Mouse (Mus musculus) liver, embryonic 12.5 days (tissue): ENCODE results near the gene Zfp423. TPM values are rescaled to one million over a fixed set of nuclear protein-coding genes. Genes with fewer than 3 reads are reported as not detected.

ENCODE experiments used
- ATAC-seq: fragments of 200-750 bp; cut with Nextera tagmentation; 2 replicates; pipeline ENCODE4 v1.8.0; 2017; ENCODE audit warnings: moderate number of reproducible peaks, mild to moderate bottlenecking, moderate library complexity
- H3K27ac ChIP-seq: fragments of 300-500 bp; sonication (generic); 2 replicates; pipeline ENCODE4 v1.5.1; 2016; ENCODE audit warnings: mild to moderate bottlenecking
- H3K27me3 ChIP-seq: fragments of 300-500 bp; sonication (generic); replicated peaks from 2 replicates; pipeline ENCODE4 v1.6.1; 2016; ENCODE audit warnings: mild to moderate bottlenecking, moderate library complexity
- H3K36me3 ChIP-seq: fragments of 300-500 bp; sonication (generic); 2 replicates; pipeline ENCODE4 v1.6.1; 2016; ENCODE audit warnings: mild to moderate bottlenecking, moderate library complexity
- H3K4me1 ChIP-seq: fragments of 300-500 bp; sonication (generic); 2 replicates; pipeline ENCODE4 v1.6.1; 2016
- H3K4me2 ChIP-seq: fragments of 300-500 bp; sonication (generic); 2 replicates; pipeline ENCODE4 v1.6.1; 2016; ENCODE audit warnings: mild to moderate bottlenecking, moderate library complexity
- H3K4me3 ChIP-seq: fragments of 300-500 bp; sonication (generic); 2 replicates; pipeline ENCODE4 v1.5.1; 2016; ENCODE audit warnings: mild to moderate bottlenecking, moderate library complexity
- H3K9ac ChIP-seq: fragments of 300-500 bp; sonication (generic); 2 replicates; pipeline ENCODE4 v1.6.1; 2016; ENCODE audit warnings: mild to moderate bottlenecking, moderate library complexity
- H3K9me3 ChIP-seq: fragments of 300-500 bp; sonication (generic); replicated peaks from 2 replicates; pipeline ENCODE4 v1.6.1; 2016; ENCODE audit warnings: mild to moderate bottlenecking, moderate library complexity
- WGBS: fragments of 180-500 bp; shearing (Covaris S2); methylation state at CpG from one replicate; pipeline ENCODE4 v1.1.7; 2016; ENCODE audit not compliant: insufficient replicate concordance; 5-methylcytosine and 5-hydroxymethylcytosine counted together
- polyA plus RNA-seq: library from polyadenylated mRNA; unstranded; fragments of >200 nt; fragmentation: Nextera tagmentation; extraction: Ambion mirVana; gene quantifications from 2 replicates; pipeline ENCODE4 v1.2.1, GENCODE M21; 2016

The Zfp423 gene
- polyA plus RNA-seq, 1 experiment from 2014 or later = 2.5 TPM

GRCm38 (mm10) chr8:87777586-87777985 is 181.8 kb downstream of the Zfp423 start:
- no peak overlapping the region for H3K4me2 ChIP-seq
- H3K27ac ChIP-seq = no peak overlapping the region
- WGBS = 61% methylated on average over 8 of the region's 8 CpGs
- no peak for ATAC-seq
- no peaks in the 10 kb centered on the region for H3K36me3 ChIP-seq
- no peaks in the 10 kb centered on the region for H3K4me1 ChIP-seq
- no peaks in the 10 kb centered on the region for H3K9me3 ChIP-seq
- no peak overlapping the region for H3K9ac ChIP-seq
- H3K27me3 ChIP-seq = no peaks in the 10 kb centered on the region
- H3K4me3 ChIP-seq = no peak overlapping the region

GRCm38 (mm10) chr8:87775889-87776288 is 183.5 kb downstream of the Zfp423 start:
- no peak overlapping the region for H3K9ac ChIP-seq
- no peak overlapping the region for H3K27ac ChIP-seq
- no peak overlapping the region for H3K4me3 ChIP-seq
- no peaks in the 10 kb centered on the region for H3K36me3 ChIP-seq
- no peaks in the 10 kb centered on the region for H3K4me1 ChIP-seq
- H3K27me3 ChIP-seq = no peaks in the 10 kb centered on the region
- WGBS = 72% methylated on average over 3 of the region's 3 CpGs
- ATAC-seq = no peak
- H3K4me2 ChIP-seq = no peak overlapping the region
- H3K9me3 ChIP-seq = no peaks in the 10 kb centered on the region

- no peak for ATAC-seq
These were observed 184.4 kb downstream of the Zfp423 start for GRCm38 (mm10) chr8:87774966-87775365.

GRCm38 (mm10) chr8:87772894-87773502 is 186.4 kb downstream of the Zfp423 start:
- Histone ChIP-seq H3K27ac (no peak overlapping the region), H3K9me3 (no peaks in the 10 kb centered on the region), H3K27me3 (no peaks in the 10 kb centered on the region), H3K9ac (no peak overlapping the region), H3K4me1 (no peaks in the 10 kb centered on the region), H3K36me3 (no peaks in the 10 kb centered on the region), H3K4me3 (no peak overlapping the region), H3K4me2 (no peak overlapping the region)
- 67% methylated on average over 14 of the region's 14 CpGs for WGBS
- ATAC-seq = no peak

More at GRCm38 (mm10) chr8:87774966-87775365, 184.4 kb downstream of the Zfp423 start:
- no peak overlapping the region for H3K9ac ChIP-seq
- H3K27ac ChIP-seq = no peak overlapping the region
- H3K36me3 ChIP-seq = no peaks in the 10 kb centered on the region
- H3K9me3 ChIP-seq = no peaks in the 10 kb centered on the region
- no peak overlapping the region for H3K4me3 ChIP-seq
- 42% methylated on average over 2 of the region's 2 CpGs for WGBS
- H3K4me1 ChIP-seq = no peaks in the 10 kb centered on the region
- H3K4me2 ChIP-seq = no peak overlapping the region
- no peaks in the 10 kb centered on the region for H3K27me3 ChIP-seq

GRCm38 (mm10) chr8:87767882-87768281 is 191.5 kb downstream of the Zfp423 start:
- no peak for ATAC-seq
- Histone ChIP-seq H3K4me2 (no peak overlapping the region), H3K9ac (no peak overlapping the region), H3K4me3 (no peak overlapping the region), H3K27ac (no peak overlapping the region), H3K36me3 (no peaks in the 10 kb centered on the region), H3K4me1 (no peaks in the 10 kb centered on the region), H3K27me3 (no peaks in the 10 kb centered on the region), H3K9me3 (no peaks in the 10 kb centered on the region)
- 68% methylated on average over 9 of the region's 9 CpGs for WGBS

- 54% methylated on average over 3 of the region's 3 CpGs for WGBS
- no peaks in the 10 kb centered on the region for H3K27me3 ChIP-seq
- H3K4me3 ChIP-seq = no peak overlapping the region
- H3K27ac ChIP-seq = no peak overlapping the region
- no peak overlapping the region for H3K9ac ChIP-seq
- ATAC-seq = no peak
- no peak overlapping the region for H3K4me2 ChIP-seq
- no peaks in the 10 kb centered on the region for H3K4me1 ChIP-seq
- H3K36me3 ChIP-seq = no peaks in the 10 kb centered on the region
- H3K9me3 ChIP-seq = no peaks in the 10 kb centered on the region
These were observed 194.1 kb downstream of the Zfp423 start for GRCm38 (mm10) chr8:87765276-87765675.

- H3K36me3 ChIP-seq = no peaks in the 10 kb centered on the region
- no peak for ATAC-seq
- H3K27ac ChIP-seq = no peak overlapping the region
- no peak overlapping the region for H3K4me2 ChIP-seq
- WGBS = 71% methylated on average over 8 of the region's 8 CpGs
- no peaks in the 10 kb centered on the region for H3K4me1 ChIP-seq
- H3K4me3 ChIP-seq = no peak overlapping the region
- no peaks in the 10 kb centered on the region for H3K9me3 ChIP-seq
- no peaks in the 10 kb centered on the region for H3K27me3 ChIP-seq
- H3K9ac ChIP-seq = no peak overlapping the region
These were observed 200.6 kb downstream of the Zfp423 start for GRCm38 (mm10) chr8:87758750-87759149.

- 75% methylated on average over 8 of the region's 8 CpGs for WGBS
- ATAC-seq = no peak
- Histone ChIP-seq H3K27ac (no peak overlapping the region), H3K9ac (no peak overlapping the region), H3K4me3 (no peak overlapping the region), H3K36me3 (no peaks in the 10 kb centered on the region), H3K4me2 (no peak overlapping the region), H3K27me3 (no peaks in the 10 kb centered on the region), H3K9me3 (no peaks in the 10 kb centered on the region), H3K4me1 (no peaks in the 10 kb centered on the region)
These were observed 204.5 kb downstream of the Zfp423 start for GRCm38 (mm10) chr8:87754853-87755252.

GRCm38 (mm10) chr8:87753636-87754035 is 205.8 kb downstream of the Zfp423 start:
- no peaks in the 10 kb centered on the region for H3K27me3 ChIP-seq
- WGBS = 43% methylated on average over 2 of the region's 2 CpGs
- no peak overlapping the region for H3K4me3 ChIP-seq
- no peaks in the 10 kb centered on the region for H3K4me1 ChIP-seq
- H3K27ac ChIP-seq = no peak overlapping the region
- ATAC-seq = no peak
- H3K9ac ChIP-seq = no peak overlapping the region
- H3K36me3 ChIP-seq = no peaks in the 10 kb centered on the region
- no peaks in the 10 kb centered on the region for H3K9me3 ChIP-seq
- no peak overlapping the region for H3K4me2 ChIP-seq

GRCm38 (mm10) chr8:87753148-87753547 is 206.2 kb downstream of the Zfp423 start:
- Histone ChIP-seq H3K4me1 (no peaks in the 10 kb centered on the region), H3K27me3 (no peaks in the 10 kb centered on the region), H3K36me3 (no peaks in the 10 kb centered on the region), H3K4me3 (no peak overlapping the region), H3K9ac (no peak overlapping the region), H3K4me2 (no peak overlapping the region), H3K9me3 (no peaks in the 10 kb centered on the region), H3K27ac (no peak overlapping the region)
- ATAC-seq = no peak
- 56% methylated on average over 8 of the region's 8 CpGs for whole genome bisulfite sequencing

GRCm38 (mm10) chr8:87752710-87753109 is 206.7 kb downstream of the Zfp423 start:
- WGBS = 72% methylated on average over 13 of the region's 13 CpGs
- H3K4me2 ChIP-seq = no peak overlapping the region
- no peaks in the 10 kb centered on the region for H3K36me3 ChIP-seq
- no peak for ATAC-seq
- no peak overlapping the region for H3K9ac ChIP-seq
- H3K4me1 ChIP-seq = no peaks in the 10 kb centered on the region
- no peak overlapping the region for H3K4me3 ChIP-seq
- H3K27me3 ChIP-seq = no peaks in the 10 kb centered on the region
- H3K27ac ChIP-seq = no peak overlapping the region
- no peaks in the 10 kb centered on the region for H3K9me3 ChIP-seq

- WGBS = 35% methylated on average over 8 of the region's 8 CpGs
- Histone ChIP-seq H3K4me2 (no peak overlapping the region), H3K27ac (no peak overlapping the region), H3K36me3 (no peaks in the 10 kb centered on the region), H3K9ac (no peak overlapping the region), H3K27me3 (no peaks in the 10 kb centered on the region), H3K9me3 (no peaks in the 10 kb centered on the region), H3K4me1 (no peaks in the 10 kb centered on the region), H3K4me3 (no peak overlapping the region)
- ATAC-seq = no peak
These were observed 211.8 kb downstream of the Zfp423 start for GRCm38 (mm10) chr8:87747582-87747981.

GRCm38 (mm10) chr8:87747142-87747541 is 212.3 kb downstream of the Zfp423 start:
- ATAC-seq = no peak
- Histone ChIP-seq H3K4me1 (no peaks in the 10 kb centered on the region), H3K9me3 (no peaks in the 10 kb centered on the region), H3K27me3 (no peaks in the 10 kb centered on the region), H3K36me3 (no peaks in the 10 kb centered on the region), H3K9ac (no peak overlapping the region), H3K27ac (no peak overlapping the region), H3K4me3 (no peak overlapping the region), H3K4me2 (no peak overlapping the region)
- WGBS = 45% methylated on average over 8 of the region's 8 CpGs
